Mouse (Mus musculus) hindbrain, embryonic 16.5 days (tissue): ENCODE results near the gene Abhd6. TPM values are rescaled to one million over a fixed set of nuclear protein-coding genes. Genes with fewer than 3 reads are reported as not detected.
A peak's percentile ranks its signal among the peaks of the same experiment; 100 is the strongest.

Source experiments
- ATAC-seq: fragments of 200-750 bp; cut with Nextera tagmentation; 2 replicates; pipeline ENCODE4 v1.8.0; 2017; ENCODE audit warnings: moderate TSS enrichment, moderate library complexity
- H3K27ac ChIP-seq: fragments of 300-500 bp; sonication (generic); 2 replicates; pipeline ENCODE4 v1.5.1; 2014; ENCODE audit warnings: low read depth, mild to moderate bottlenecking, control low read depth, low read length, moderate library complexity
- H3K27me3 ChIP-seq: fragments of 300-500 bp; sonication (generic); replicated peaks from 2 replicates; pipeline ENCODE4 v1.6.1; 2014; ENCODE audit warnings: low read length; ENCODE audit not compliant: control insufficient read depth, insufficient read depth
- H3K36me3 ChIP-seq: fragments of 300-500 bp; sonication (generic); 2 replicates; pipeline ENCODE4 v1.6.1; 2014; ENCODE audit warnings: mild to moderate bottlenecking, low read length, moderate library complexity, mixed read lengths; ENCODE audit not compliant: control insufficient read depth, insufficient read depth
- H3K4me1 ChIP-seq: fragments of 300-500 bp; sonication (generic); 2 replicates; pipeline ENCODE4 v1.6.1; 2014; ENCODE audit warnings: low read depth, low read length; ENCODE audit not compliant: control insufficient read depth, insufficient read depth
- H3K4me2 ChIP-seq: fragments of 300-500 bp; sonication (generic); 2 replicates; pipeline ENCODE4 v1.6.1; 2014; ENCODE audit warnings: mild to moderate bottlenecking, low read length, control low read depth, moderate library complexity
- H3K4me3 ChIP-seq: fragments of 300-500 bp; sonication (generic); 2 replicates; pipeline ENCODE4 v1.5.1; 2014; ENCODE audit warnings: mild to moderate bottlenecking, low read length, control low read depth, moderate library complexity
- H3K9ac ChIP-seq: fragments of 300-500 bp; sonication (generic); 2 replicates; pipeline ENCODE4 v1.6.1; 2014; ENCODE audit warnings: low read depth, mild to moderate bottlenecking, control low read depth, low read length, moderate library complexity
- H3K9me3 ChIP-seq: fragments of 300-500 bp; sonication (generic); 2 replicates; pipeline ENCODE4 v1.6.1; 2014; ENCODE audit warnings: mild to moderate bottlenecking, low read length, moderate library complexity; ENCODE audit not compliant: control insufficient read depth
- WGBS: fragments of 180-500 bp; shearing (Covaris S2); extraction: QIAGEN DNeasy Blood & Tissue Kit; methylation state at CpG from one replicate; pipeline ENCODE4 v1.1.7; 2014; 5-methylcytosine and 5-hydroxymethylcytosine counted together
- polyA plus RNA-seq: library from polyadenylated mRNA; unstranded; fragments of >200 nt; fragmentation: Nextera tagmentation; extraction: Ambion mirVana; gene quantifications from 2 replicates; pipeline ENCODE4 v1.2.1, GENCODE M21; 2015

Abhd6 gene
- polyA plus RNA-seq, 1 experiment from 2014 or later, result 42.5 TPM

GRCm38 (mm10) chr14:8082949-8083348 lies 80.2 kb downstream of the Abhd6 start:
- Histone ChIP-seq H3K9me3 (no peaks in the 10 kb centered on the region), H3K27me3 (no peaks in the 10 kb centered on the region), H3K9ac (no peak overlapping the region), H3K4me2 (no peak overlapping the region), H3K4me1 (peaks cover 13% of the 10 kb centered on the region), H3K4me3 (no peak overlapping the region), H3K36me3 (peaks cover 20% of the 10 kb centered on the region), H3K27ac (no peak overlapping the region)
- 94% methylated on average over 1 of the region's 1 CpGs for WGBS
- no peak for ATAC-seq

- 94% methylated on average over 2 of the region's 2 CpGs for WGBS
- no peak for ATAC-seq
- Histone ChIP-seq H3K4me3 (no peak overlapping the region), H3K9me3 (no peaks in the 10 kb centered on the region), H3K4me2 (no peak overlapping the region), H3K9ac (no peak overlapping the region), H3K27me3 (no peaks in the 10 kb centered on the region), H3K36me3 (peaks cover 34% of the 10 kb centered on the region), H3K4me1 (peaks cover 4% of the 10 kb centered on the region; the same call in 1 of the 2 replicates), H3K27ac (no peak overlapping the region)
Measured at GRCm38 (mm10) chr14:8089016-8089415, 86.3 kb downstream of the Abhd6 start.

- no peak overlapping the region for H3K27ac ChIP-seq
- peaks cover 21% of the 10 kb centered on the region for H3K36me3 ChIP-seq
- H3K4me3 ChIP-seq, result no peak overlapping the region
- ATAC-seq, result 0 out of 2 replicates have a peak, but pooled peaks have one; percentile 40
- no peak overlapping the region for H3K4me2 ChIP-seq
- H3K9ac ChIP-seq, result no peak overlapping the region
- 90% methylated on average over 2 of the region's 2 CpGs for WGBS
- H3K27me3 ChIP-seq, result no peaks in the 10 kb centered on the region
- H3K4me1 ChIP-seq, result peaks cover 6% of the 10 kb centered on the region
- H3K9me3 ChIP-seq, result no peaks in the 10 kb centered on the region
Measured at GRCm38 (mm10) chr14:8092573-8092972, 89.9 kb downstream of the Abhd6 start.

- peaks cover 9% of the 10 kb centered on the region for H3K4me1 ChIP-seq
- 38% methylated on average over 5 of the region's 5 CpGs for WGBS
- H3K9me3 ChIP-seq, result no peaks in the 10 kb centered on the region
- H3K36me3 ChIP-seq, result peaks cover 17% of the 10 kb centered on the region
- no peak overlapping the region for H3K9ac ChIP-seq
- no peak overlapping the region for H3K4me3 ChIP-seq
- ATAC-seq, result no peak
- H3K27me3 ChIP-seq, result no peaks in the 10 kb centered on the region
- no peak overlapping the region for H3K27ac ChIP-seq
- no peak overlapping the region for H3K4me2 ChIP-seq
Measured at GRCm38 (mm10) chr14:8093427-8093826, 90.7 kb downstream of the Abhd6 start.

- H3K4me2 ChIP-seq, result no peak overlapping the region
- no peaks in the 10 kb centered on the region for H3K9me3 ChIP-seq
- H3K4me1 ChIP-seq, result peaks cover 19% of the 10 kb centered on the region
- no peak overlapping the region for H3K27ac ChIP-seq
- no peak overlapping the region for H3K4me3 ChIP-seq
- H3K36me3 ChIP-seq, result peaks cover 5% of the 10 kb centered on the region; the same call in 1 of the 2 replicates
- no peaks in the 10 kb centered on the region for H3K27me3 ChIP-seq
- no peak for ATAC-seq
- WGBS, result 72% methylated on average over 3 of the region's 3 CpGs
- H3K9ac ChIP-seq, result no peak overlapping the region
Measured at GRCm38 (mm10) chr14:8094931-8095561, 92.3 kb downstream of the Abhd6 start.

GRCm38 (mm10) chr14:8095562-8095950 lies 92.9 kb downstream of the Abhd6 start:
- Histone ChIP-seq H3K4me3 (no peak overlapping the region), H3K4me2 (no peak overlapping the region), H3K9ac (no peak overlapping the region), H3K9me3 (no peaks in the 10 kb centered on the region), H3K4me1 (peaks cover 24% of the 10 kb centered on the region), H3K27me3 (no peaks in the 10 kb centered on the region), H3K36me3 (0 out of 2 replicates have a peak, but pooled peaks cover under 1% of the 10 kb centered on the region), H3K27ac (no peak overlapping the region)
- no peak for ATAC-seq
- WGBS, result 78% methylated on average over 7 of the region's 7 CpGs

GRCm38 (mm10) chr14:8097978-8098686 lies 95.4 kb downstream of the Abhd6 start, which contains the start of gene Pxk:
Gene Pxk, plus strand, starts transcription at chr14:8098211.
- H3K4me2 ChIP-seq, result peak within 1 kb of the TSS; percentile 88
- H3K36me3 ChIP-seq, result no peaks in the 10 kb centered on the region
- H3K9ac ChIP-seq, result peak within 1 kb of the TSS; percentile 88
- WGBS, result under 1% methylated on average over 52 of the region's 89 CpGs
- H3K4me1 ChIP-seq, result peaks cover 30% of the 10 kb centered on the region
- ATAC-seq, result peak; percentile 96
- no peaks in the 10 kb centered on the region for H3K9me3 ChIP-seq
- no peaks in the 10 kb centered on the region for H3K27me3 ChIP-seq
- H3K4me3 ChIP-seq, result peak within 1 kb of the TSS; percentile 94
- H3K27ac ChIP-seq, result peak within 1 kb of the TSS; percentile 88

GRCm38 (mm10) chr14:8098687-8098995 lies 95.9 kb downstream of the Abhd6 start:
- no peak; the same call in 1 of the 2 replicates for ATAC-seq
- Histone ChIP-seq H3K9ac (peak overlapping the region; percentile 88), H3K27ac (peak overlapping the region; percentile 88), H3K4me1 (peaks cover 32% of the 10 kb centered on the region), H3K4me2 (peak overlapping the region; percentile 88), H3K4me3 (peak overlapping the region; percentile 94), H3K9me3 (no peaks in the 10 kb centered on the region), H3K36me3 (no peaks in the 10 kb centered on the region), H3K27me3 (no peaks in the 10 kb centered on the region)
- WGBS, result 4% methylated on average over 5 of the region's 5 CpGs

- Histone ChIP-seq H3K4me1 (peaks cover 29% of the 10 kb centered on the region), H3K27me3 (no peaks in the 10 kb centered on the region), H3K9me3 (no peaks in the 10 kb centered on the region), H3K36me3 (no peaks in the 10 kb centered on the region), H3K27ac (no peak overlapping the region), H3K4me3 (peak overlapping the region; percentile 94), H3K9ac (no peak overlapping the region), H3K4me2 (peak overlapping the region; percentile 88)
- no peak for ATAC-seq
- WGBS, result 62% methylated on average over 10 of the region's 10 CpGs
Measured at GRCm38 (mm10) chr14:8099561-8100021, 96.9 kb downstream of the Abhd6 start.
